Mouse (Mus musculus): ENCODE results near the gene Ndufa13. TPM values are rescaled to one million over a fixed set of nuclear protein-coding genes. Genes with fewer than 3 reads are reported as not detected.
A peak's percentile ranks its signal among the peaks of the same experiment; 100 is the strongest.

The Ndufa13 gene
- polyA plus RNA-seq, 1 experiment from 2014 or later, result 202 TPM

GRCm38 (mm10) chr8:69903063-69903542 lies 745 bp upstream of the Ndufa13 start:
- Histone ChIP-seq H3K9ac (replicated peaks; ENCODE audit: low read depth, low read length) (peak overlapping the region; percentile 65), H3K9me3 (ENCODE audit: control insufficient read depth, low read depth, low read length) (no peaks in the 10 kb centered on the region), H3K27ac (ENCODE audit: low read length) (peak overlapping the region; percentile 91), H3K4me3 (ENCODE audit: low read depth, low read length) (peak overlapping the region; percentile 75), H3K4me2 (replicated peaks; ENCODE audit: low read depth, low read length) (peak overlapping the region; percentile 98), H3K36me3 (ENCODE audit: control insufficient read depth, insufficient read depth, low read length) (peaks cover 4% of the 10 kb centered on the region; the same call in 1 of the 2 replicates), H3K4me1 (ENCODE audit: control insufficient read depth, insufficient read depth, low read length) (peaks cover 11% of the 10 kb centered on the region; the same call in 1 of the 2 replicates), H3K27me3 (ENCODE audit: control insufficient read depth, insufficient read depth, low read length) (no peaks in the 10 kb centered on the region)
- under 1% methylated on average over 45 of the region's 45 CpGs for WGBS
- peak; percentile 87 for ATAC-seq (ENCODE audit: insufficient number of reproducible peaks, insufficient read depth, low FRiP score, low read depth)

- H3K4me1 ChIP-seq (ENCODE audit: control insufficient read depth, insufficient read depth, low read length), result peaks cover 11% of the 10 kb centered on the region; the same call in 1 of the 2 replicates
Measured at GRCm38 (mm10) chr8:69901484-69902162, 735 bp downstream of the Ndufa13 start.

GRCm38 (mm10) chr8:69900895-69901451 lies 1.4 kb downstream of the Ndufa13 start:
- Histone ChIP-seq H3K4me3 (ENCODE audit: low read depth, low read length) (peak overlapping the region; percentile 75), H3K36me3 (ENCODE audit: control insufficient read depth, insufficient read depth, low read length) (0 out of 2 replicates have a peak, but pooled peaks cover 2% of the 10 kb centered on the region), H3K27me3 (ENCODE audit: control insufficient read depth, insufficient read depth, low read length) (no peaks in the 10 kb centered on the region), H3K4me1 (ENCODE audit: control insufficient read depth, insufficient read depth, low read length) (peaks cover 11% of the 10 kb centered on the region; the same call in 1 of the 2 replicates), H3K9ac (replicated peaks; ENCODE audit: low read depth, low read length) (peak overlapping the region; percentile 68), H3K9me3 (ENCODE audit: control insufficient read depth, low read depth, low read length) (no peaks in the 10 kb centered on the region), H3K4me2 (replicated peaks; ENCODE audit: low read depth, low read length) (peak overlapping the region; percentile 98), H3K27ac (ENCODE audit: low read length) (peak overlapping the region; percentile 91)
- no peak for ATAC-seq (ENCODE audit: insufficient number of reproducible peaks, insufficient read depth, low FRiP score, low read depth)
- WGBS, result 16% methylated on average over 12 of the region's 12 CpGs

More at GRCm38 (mm10) chr8:69901484-69902162, 735 bp downstream of the Ndufa13 start:
- H3K36me3 ChIP-seq (ENCODE audit: control insufficient read depth, insufficient read depth, low read length), result 0 out of 2 replicates have a peak, but pooled peaks cover 2% of the 10 kb centered on the region
- ATAC-seq (ENCODE audit: insufficient number of reproducible peaks, insufficient read depth, low FRiP score, low read depth), result peak; percentile 80
- peak overlapping the region; percentile 98 for H3K4me2 ChIP-seq (replicated peaks; ENCODE audit: low read depth, low read length)
- H3K4me3 ChIP-seq (ENCODE audit: low read depth, low read length), result peak overlapping the region; percentile 75
- WGBS, result 3% methylated on average over 41 of the region's 41 CpGs
- no peaks in the 10 kb centered on the region for H3K27me3 ChIP-seq (ENCODE audit: control insufficient read depth, insufficient read depth, low read length)
- H3K9ac ChIP-seq (replicated peaks; ENCODE audit: low read depth, low read length), result peak overlapping the region; percentile 68
- H3K9me3 ChIP-seq (ENCODE audit: control insufficient read depth, low read depth, low read length), result no peaks in the 10 kb centered on the region
- H3K27ac ChIP-seq (ENCODE audit: low read length), result peak overlapping the region; percentile 91

- Histone ChIP-seq H3K4me1 (ENCODE audit: control insufficient read depth, insufficient read depth, low read length) (peaks cover 11% of the 10 kb centered on the region; the same call in 1 of the 2 replicates), H3K27me3 (ENCODE audit: control insufficient read depth, insufficient read depth, low read length) (no peaks in the 10 kb centered on the region), H3K9ac (replicated peaks; ENCODE audit: low read depth, low read length) (no peak overlapping the region), H3K9me3 (ENCODE audit: control insufficient read depth, low read depth, low read length) (no peaks in the 10 kb centered on the region), H3K4me3 (ENCODE audit: low read depth, low read length) (no peak overlapping the region), H3K4me2 (replicated peaks; ENCODE audit: low read depth, low read length) (no peak overlapping the region), H3K36me3 (ENCODE audit: control insufficient read depth, insufficient read depth, low read length) (peaks cover 2% of the 10 kb centered on the region; the same call in 1 of the 2 replicates), H3K27ac (ENCODE audit: low read length) (no peak overlapping the region)
- ATAC-seq (ENCODE audit: insufficient number of reproducible peaks, insufficient read depth, low FRiP score, low read depth), result no peak
- WGBS, result 88% methylated on average over 2 of the region's 2 CpGs
Measured at GRCm38 (mm10) chr8:69899876-69900275, 2.5 kb downstream of the Ndufa13 start.

- peaks cover 11% of the 10 kb centered on the region; the same call in 1 of the 2 replicates for H3K4me1 ChIP-seq (ENCODE audit: control insufficient read depth, insufficient read depth, low read length)
- no peak for ATAC-seq (ENCODE audit: insufficient number of reproducible peaks, insufficient read depth, low FRiP score, low read depth)
- no peak overlapping the region for H3K27ac ChIP-seq (ENCODE audit: low read length)
- no peaks in the 10 kb centered on the region for H3K27me3 ChIP-seq (ENCODE audit: control insufficient read depth, insufficient read depth, low read length)
- H3K4me2 ChIP-seq (replicated peaks; ENCODE audit: low read depth, low read length), result no peak overlapping the region
- no peaks in the 10 kb centered on the region for H3K9me3 ChIP-seq (ENCODE audit: control insufficient read depth, low read depth, low read length)
- 88% methylated on average over 6 of the region's 6 CpGs for WGBS
- H3K36me3 ChIP-seq (ENCODE audit: control insufficient read depth, insufficient read depth, low read length), result peaks cover 9% of the 10 kb centered on the region; the same call in 1 of the 2 replicates
- H3K9ac ChIP-seq (replicated peaks; ENCODE audit: low read depth, low read length), result no peak overlapping the region
- no peak overlapping the region for H3K4me3 ChIP-seq (ENCODE audit: low read depth, low read length)
Measured at GRCm38 (mm10) chr8:69897857-69898256, 4.5 kb downstream of the Ndufa13 start.

- Histone ChIP-seq H3K9me3 (ENCODE audit: control insufficient read depth, low read depth, low read length) (no peaks in the 10 kb centered on the region), H3K4me3 (ENCODE audit: low read depth, low read length) (no peak overlapping the region), H3K4me1 (ENCODE audit: control insufficient read depth, insufficient read depth, low read length) (peaks cover 7% of the 10 kb centered on the region; the same call in 1 of the 2 replicates), H3K9ac (replicated peaks; ENCODE audit: low read depth, low read length) (0 out of 2 replicates have a peak overlapping the region, but pooled peaks have one; percentile 1), H3K36me3 (ENCODE audit: control insufficient read depth, insufficient read depth, low read length) (peaks cover 9% of the 10 kb centered on the region; the same call in 1 of the 2 replicates), H3K4me2 (replicated peaks; ENCODE audit: low read depth, low read length) (no peak overlapping the region), H3K27me3 (ENCODE audit: control insufficient read depth, insufficient read depth, low read length) (peaks cover under 1% of the 10 kb centered on the region; the same call in 1 of the 2 replicates), H3K27ac (ENCODE audit: low read length) (no peak overlapping the region)
- WGBS, result 74% methylated on average over 4 of the region's 4 CpGs
- ATAC-seq (ENCODE audit: insufficient number of reproducible peaks, insufficient read depth, low FRiP score, low read depth), result no peak
Measured at GRCm38 (mm10) chr8:69895772-69896451, 6.4 kb downstream of the Ndufa13 start.

- Histone ChIP-seq H3K27me3 (ENCODE audit: control insufficient read depth, insufficient read depth, low read length) (peaks cover 6% of the 10 kb centered on the region), H3K4me1 (ENCODE audit: control insufficient read depth, insufficient read depth, low read length) (no peaks in the 10 kb centered on the region; the same call in 1 of the 2 replicates), H3K9me3 (ENCODE audit: control insufficient read depth, low read depth, low read length) (no peaks in the 10 kb centered on the region), H3K4me3 (ENCODE audit: low read depth, low read length) (no peak overlapping the region), H3K4me2 (replicated peaks; ENCODE audit: low read depth, low read length) (no peak overlapping the region), H3K36me3 (ENCODE audit: control insufficient read depth, insufficient read depth, low read length) (peaks cover 9% of the 10 kb centered on the region; the same call in 1 of the 2 replicates), H3K27ac (ENCODE audit: low read length) (no peak overlapping the region), H3K9ac (replicated peaks; ENCODE audit: low read depth, low read length) (no peak overlapping the region)
- WGBS, result 67% methylated on average over 6 of the region's 6 CpGs
- ATAC-seq (ENCODE audit: insufficient number of reproducible peaks, insufficient read depth, low FRiP score, low read depth), result no peak
Measured at GRCm38 (mm10) chr8:69894836-69895332, 7.5 kb downstream of the Ndufa13 start.

GRCm38 (mm10) chr8:69893863-69894262 lies 8.5 kb downstream of the Ndufa13 start:
- Histone ChIP-seq H3K27me3 (ENCODE audit: control insufficient read depth, insufficient read depth, low read length) (peaks cover 16% of the 10 kb centered on the region), H3K4me1 (ENCODE audit: control insufficient read depth, insufficient read depth, low read length) (peaks cover 6% of the 10 kb centered on the region; the same call in 1 of the 2 replicates), H3K9ac (replicated peaks; ENCODE audit: low read depth, low read length) (no peak overlapping the region), H3K4me3 (ENCODE audit: low read depth, low read length) (no peak overlapping the region), H3K27ac (ENCODE audit: low read length) (no peak overlapping the region), H3K4me2 (replicated peaks; ENCODE audit: low read depth, low read length) (no peak overlapping the region), H3K36me3 (ENCODE audit: control insufficient read depth, insufficient read depth, low read length) (peaks cover 9% of the 10 kb centered on the region; the same call in 1 of the 2 replicates), H3K9me3 (ENCODE audit: control insufficient read depth, low read depth, low read length) (no peaks in the 10 kb centered on the region)
- ATAC-seq (ENCODE audit: insufficient number of reproducible peaks, insufficient read depth, low FRiP score, low read depth), result no peak
- 42% methylated on average over 17 of the region's 17 CpGs for WGBS

Data from stomach, embryonic 14.5 days (tissue).